Mouse (Mus musculus): ENCODE data around the gene Psma6.

DNA sequence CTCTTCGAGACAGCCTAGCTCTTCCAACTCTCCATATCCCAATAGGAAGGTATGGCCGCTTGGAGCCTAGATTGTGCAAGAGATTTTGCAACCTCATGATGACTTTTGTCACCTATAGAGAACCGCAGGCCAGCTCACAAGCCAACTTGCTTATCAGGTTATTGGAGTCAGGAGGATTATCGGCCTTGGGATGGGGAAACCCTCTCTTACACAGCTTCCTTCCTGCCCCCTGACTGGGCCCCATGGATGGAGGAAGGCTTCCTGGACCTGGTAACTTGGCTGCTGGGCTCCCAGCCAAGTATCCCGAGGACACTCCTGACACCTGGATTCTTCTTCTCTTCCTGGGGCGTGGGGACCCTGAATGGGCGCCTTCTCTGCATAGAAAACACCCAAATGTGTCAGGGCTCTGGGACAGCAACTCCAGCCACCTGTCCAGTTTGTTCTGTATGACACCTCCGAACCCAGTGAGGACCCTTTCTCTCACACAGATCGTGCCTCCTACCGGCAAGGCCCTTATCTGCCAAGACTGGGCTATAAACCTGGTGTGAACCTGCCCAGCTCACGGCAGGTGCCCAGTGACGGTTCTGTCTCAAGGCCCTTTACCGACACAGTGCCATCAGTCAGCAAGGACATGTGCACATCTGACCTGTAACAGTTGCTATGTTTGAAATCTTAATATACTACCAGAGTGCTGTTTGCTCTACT is 53.3 kb downstream of the Psma6 start:
- TF ChIP-seq POLR2A (IDR thresholded peaks at IDR 0.05; ENCODE audit: borderline replicate concordance, low read depth, low read length) (no peak), CTCF (IDR thresholded peaks at IDR 0.05; ENCODE audit: low read depth, low read length) (no peak)
